Mouse (Mus musculus): ENCODE measurements around the gene Ahctf1.

GRCm38 (mm10) chr1:179843981-179844380 lies 40.5 kb upstream of the Ahctf1 start:
- TF ChIP-seq CTCF (IDR thresholded peaks at IDR 0.05; ENCODE audit: control insufficient read depth, insufficient read depth, insufficient replicate concordance, low read depth, low read length) = no peak
- TF ChIP-seq POLR2A (IDR thresholded peaks at IDR 0.05; ENCODE audit: control insufficient read depth, low read depth, low read length) = no peak
